Mouse (Mus musculus) CH12.LX (cell line): ENCODE results near the gene Gm20662. TPM values are rescaled to one million over a fixed set of nuclear protein-coding genes. Genes with fewer than 3 reads are reported as not detected.

Experiments used
- DNase-seq: peaks from one replicate; pipeline ENCODE4 v3.0.0-alpha.2; 2013; ENCODE audit errors: extremely low read depth
- H3K27ac ChIP-seq: 2 replicates; pipeline ENCODE4 v1.5.1; 2012; ENCODE audit warnings: low read depth, mild to moderate bottlenecking, control low read depth, moderate library complexity; ENCODE audit not compliant: insufficient read depth
- H3K27me3 ChIP-seq: replicated peaks from 2 replicates; pipeline ENCODE3; 2012; ENCODE audit warnings: inconsistent platforms
- H3K36me3 ChIP-seq, 2 experiments: replicated peaks in 1 of 2; 2 replicates each; pipeline versions ENCODE3 to v1.6.1; 2012; ENCODE audit warnings: inconsistent platforms in 1 of 2, low read length in 1 of 2, mild to moderate bottlenecking in 1 of 2, mixed read lengths in 1 of 2, moderate library complexity in 1 of 2; ENCODE audit not compliant: control insufficient read depth in 1 of 2, insufficient read depth in 1 of 2
- H3K4me1 ChIP-seq, 2 experiments: 2 replicates each; pipeline ENCODE4 v1.6.1; 2012; ENCODE audit warnings: inconsistent platforms in 1 of 2, moderate library complexity in 1 of 2; ENCODE audit not compliant: insufficient read depth in 2 of 2, control insufficient read depth in 1 of 2
- H3K4me2 ChIP-seq: 2 replicates; pipeline ENCODE4 v1.6.1; 2012; ENCODE audit warnings: low read depth, mild to moderate bottlenecking, control low read depth; ENCODE audit not compliant: poor library complexity, insufficient read depth, severe bottlenecking
- H3K4me3 ChIP-seq, 3 experiments: fragments of 150-350 bp in 1 of 3; sonication (generic) in 1 of 3; replicated peaks in 1 of 3; 2 replicates each; pipeline versions ENCODE3 to v1.5.1; 2011 to 2012; ENCODE audit warnings: low read depth in 2 of 3, low read length in 2 of 3, mild to moderate bottlenecking in 2 of 3, moderate library complexity in 2 of 3, control low read depth in 1 of 3, improper control_type of control experiment in 1 of 3, inconsistent platforms in 1 of 3, mixed read lengths in 1 of 3; ENCODE audit not compliant: poor library complexity in 1 of 3
- H3K79me2 ChIP-seq: replicated peaks from 2 replicates; pipeline ENCODE4 v1.6.1; 2012; ENCODE audit warnings: mild to moderate bottlenecking, moderate library complexity; ENCODE audit not compliant: control insufficient read depth, poor library complexity, insufficient read depth, severe bottlenecking; ENCODE audit errors: extremely low read depth
- H3K9ac ChIP-seq: 2 replicates; pipeline ENCODE4 v1.6.1; 2012; ENCODE audit warnings: low read depth, mild to moderate bottlenecking, control low read depth, moderate library complexity; ENCODE audit not compliant: insufficient read depth
- H3K9me3 ChIP-seq: replicated peaks from 2 replicates; pipeline ENCODE3; 2012; ENCODE audit warnings: low read length, inconsistent platforms, mixed read lengths
- BHLHE40 ChIP-seq: IDR thresholded peaks from 2 replicates; pipeline ENCODE4 v1.6.1; 2011; ENCODE audit warnings: mild to moderate bottlenecking, low read depth, low read length, improper control_type of control experiment
- CHD2 ChIP-seq: IDR thresholded peaks from 2 replicates; pipeline ENCODE4 v1.6.1; 2011; ENCODE audit warnings: low read length, improper control_type of control experiment
- CTCF ChIP-seq, 2 experiments: IDR thresholded peaks in 1 of 2; conservative IDR thresholded peaks in 1 of 2; 2 replicates each; pipeline ENCODE4 v1.5.1; 2011 to 2012; ENCODE audit warnings: low read depth in 2 of 2, low read length in 2 of 2, improper control_type of control experiment in 1 of 2, inconsistent platforms in 1 of 2, mild to moderate bottlenecking in 1 of 2, moderate library complexity in 1 of 2
- EP300 ChIP-seq: IDR thresholded peaks from 2 replicates; pipeline ENCODE4 v1.6.1; 2011; ENCODE audit warnings: low read length, improper control_type of control experiment
- ETS1 ChIP-seq: conservative IDR thresholded peaks from 2 replicates; pipeline ENCODE4 v1.6.1; 2012; ENCODE audit warnings: low read depth, mild to moderate bottlenecking, inconsistent platforms, low read length, improper control_type of control experiment, moderate library complexity
- HCFC1 ChIP-seq: IDR thresholded peaks from 2 replicates; pipeline ENCODE4 v1.6.1; 2012; ENCODE audit warnings: low read depth, mild to moderate bottlenecking, inconsistent platforms, low read length, improper control_type of control experiment
- IRF4 ChIP-seq: IDR thresholded peaks from 2 replicates; pipeline ENCODE4 v1.6.1; 2014; ENCODE audit warnings: low read depth, mild to moderate bottlenecking, inconsistent platforms, low read length, improper control_type of control experiment
- JUND ChIP-seq: conservative IDR thresholded peaks from 2 replicates; pipeline ENCODE4 v1.6.1; 2011; ENCODE audit warnings: low read depth, low read length, improper control_type of control experiment
- MAFK ChIP-seq: IDR thresholded peaks from 2 replicates; pipeline ENCODE4 v1.6.1; 2011; ENCODE audit warnings: low read length, improper control_type of control experiment; ENCODE audit not compliant: insufficient replicate concordance
- MAX ChIP-seq: IDR thresholded peaks from 2 replicates; pipeline ENCODE4 v1.6.1; 2011; ENCODE audit warnings: low read length, improper control_type of control experiment
- MAZ ChIP-seq: IDR thresholded peaks from 2 replicates; pipeline ENCODE4 v1.6.1; 2012; ENCODE audit warnings: low read depth, mild to moderate bottlenecking, inconsistent platforms, low read length, improper control_type of control experiment, moderate library complexity
- MXI1 ChIP-seq: IDR thresholded peaks from 2 replicates; pipeline ENCODE4 v1.6.1; 2011; ENCODE audit warnings: mild to moderate bottlenecking, low read depth, low read length, improper control_type of control experiment
- MYC ChIP-seq: IDR thresholded peaks from 2 replicates; pipeline ENCODE4 v1.6.1; 2011; ENCODE audit warnings: low read depth, mild to moderate bottlenecking, improper control_type of control experiment, low read length
- PAX5 ChIP-seq: IDR thresholded peaks from 2 replicates; pipeline ENCODE4 v1.6.1; 2012; ENCODE audit warnings: low read length, inconsistent platforms, mixed read lengths
- POLR2A ChIP-seq: IDR thresholded peaks from 2 replicates; pipeline ENCODE4 v1.6.1; 2011; ENCODE audit warnings: low read depth, mild to moderate bottlenecking, improper control_type of control experiment, low read length
- RCOR1 ChIP-seq: conservative IDR thresholded peaks from 2 replicates; pipeline ENCODE4 v1.6.1; 2012; ENCODE audit warnings: low read depth, mild to moderate bottlenecking, inconsistent platforms, low read length, improper control_type of control experiment
- SIN3A ChIP-seq: IDR thresholded peaks from 2 replicates; pipeline ENCODE4 v1.6.1; 2012; ENCODE audit warnings: low read length, improper control_type of control experiment, inconsistent platforms
- TCF12 ChIP-seq: IDR thresholded peaks from 2 replicates; pipeline ENCODE4 v1.6.1; 2014; ENCODE audit warnings: low read depth, mild to moderate bottlenecking, inconsistent platforms, low read length, improper control_type of control experiment
- UBTF ChIP-seq: IDR thresholded peaks from 2 replicates; pipeline ENCODE4 v1.6.1; 2012; ENCODE audit warnings: low read depth, mild to moderate bottlenecking, inconsistent platforms, low read length, improper control_type of control experiment, moderate library complexity
- USF1 ChIP-seq: IDR thresholded peaks from 2 replicates; pipeline ENCODE4 v1.6.1; 2014; ENCODE audit warnings: low read depth, mild to moderate bottlenecking, inconsistent platforms, low read length, improper control_type of control experiment
- USF2 ChIP-seq: conservative IDR thresholded peaks from 2 replicates; pipeline ENCODE4 v1.6.1; 2011; ENCODE audit warnings: low read depth, low read length, improper control_type of control experiment
- ZKSCAN1 ChIP-seq: IDR thresholded peaks from 2 replicates; pipeline ENCODE4 v1.6.1; 2012; ENCODE audit warnings: low read depth, inconsistent platforms, low read length, improper control_type of control experiment, borderline replicate concordance
- ZMIZ1 ChIP-seq: IDR thresholded peaks from 2 replicates; pipeline ENCODE4 v1.6.1; 2012; ENCODE audit warnings: low read depth, mild to moderate bottlenecking, inconsistent platforms, low read length, improper control_type of control experiment
- ZNF384 ChIP-seq: IDR thresholded peaks from 2 replicates; pipeline ENCODE4 v1.6.1; 2012; ENCODE audit warnings: low read depth, low read length, improper control_type of control experiment, inconsistent platforms
- dilution Hi-C: fragments of 300-500 bp; cut with MboI; formaldehyde crosslinking; loops from 2 replicates; pipeline ENCODE4 v1.14.3; 2020; ENCODE audit warnings: low sequenced_read_pairs; ENCODE audit not compliant: extremely low pct_unique_long_range_greater_than_20kb, extremely low pct_ligation_motif_present
- in situ Hi-C: fragments of 300-500 bp; cut with MboI; formaldehyde crosslinking; loops from 3 replicates; pipeline ENCODE4 v1.14.3; 2019; ENCODE audit warnings: low sequenced_read_pairs, low pct_ligation_motif_present, low pct_unique_long_range_greater_than_20kb, mixed read lengths
- polyA plus RNA-seq: library from polyadenylated mRNA; unstranded; fragments of >175 nt; gene quantifications from 2 replicates; pipeline ENCODE4 v1.2.1, GENCODE M21; 2012; ENCODE audit warnings: low read depth; ENCODE audit not compliant: insufficient read length
- total RNA-seq, 2 experiments: library from RNA; depleted of rRNA; stranded (reverse); fragments of 300-350 nt in 1 of 2; fragments of >200 nt in 1 of 2; gene quantifications; 2 replicates each; pipeline ENCODE4 v1.2.3; 2012 to 2014

Gene Gm20662
- total and polyA plus RNA-seq, 3 experiments = 0.31 to 1.2 TPM; not detected in 1

GRCm38 (mm10) chr9:107961881-107962280 is 34.3 kb upstream of the Gm20662 start (continued):
- no peak for TF ChIP-seq BHLHE40
- no peak for TF ChIP-seq ZKSCAN1
- TF ChIP-seq MAFK = no peak
- TF ChIP-seq UBTF = no peak
- TF ChIP-seq POLR2A = no peak
- TF ChIP-seq HCFC1 = no peak
- no peak for TF ChIP-seq PAX5
- no peak for TF ChIP-seq ZNF384
- TF ChIP-seq ZMIZ1 = no peak
- no peak for TF ChIP-seq ETS1
- TF ChIP-seq IRF4 = no peak
- TF ChIP-seq MXI1 = no peak

DNA sequence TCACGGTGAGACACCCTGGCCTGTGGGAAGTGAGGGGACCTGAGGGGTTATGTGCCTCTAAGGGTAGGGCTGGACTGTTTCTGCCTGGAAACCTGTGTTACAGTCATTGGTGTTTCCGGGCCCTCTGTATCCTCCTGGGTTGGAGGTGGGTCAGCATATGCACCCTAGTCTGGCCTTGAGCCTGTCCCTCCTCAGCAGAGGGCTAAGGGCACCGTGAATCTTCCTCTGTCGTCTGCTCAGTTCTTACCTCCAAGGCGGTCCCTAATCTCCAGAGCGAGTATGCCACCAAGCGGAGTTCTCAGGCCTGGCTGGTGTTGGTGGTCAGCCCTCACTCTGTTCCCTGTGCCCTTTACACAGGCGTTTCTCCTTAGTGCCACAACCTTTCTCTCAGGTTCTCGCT is 33.2 kb upstream of the Gm20662 start:
- Histone ChIP-seq H3K27ac (no peak overlapping the region), H3K27me3 (no peaks in the 10 kb centered on the region), H3K9ac (no peak overlapping the region), H3K4me1 (peaks cover 3 to 25% of the 10 kb centered on the region in 2 experiments), H3K9me3 (no peaks in the 10 kb centered on the region), H3K36me3 (peaks cover 62 to 95% of the 10 kb centered on the region in 2 experiments), H3K4me3 (no peak overlapping the region), H3K79me2 (no peaks in the 10 kb centered on the region), H3K4me2 (no peak overlapping the region)
- no peak for DNase-seq
- dilution Hi-C loops (no loop called here), in situ Hi-C loops (loop anchor here (5.0 kb wide), 1 partner anchor 34 kb away; the partner anchor contains the start of gene Gm20662)
- TF ChIP-seq JUND (no peak), MAX (no peak), MXI1 (no peak), EP300 (no peak), CTCF (conservative IDR thresholded peaks at IDR 0.05 in 1 of 2, IDR thresholded peaks at IDR 0.05 in 1 of 2; ENCODE audit: low read depth in 2 of 2, low read length in 2 of 2) (no peak), MAFK (no peak), USF1 (no peak), RCOR1 (no peak), SIN3A (no peak), ZMIZ1 (no peak), IRF4 (no peak), UBTF (no peak), MAZ (no peak), MYC (no peak), ETS1 (no peak), USF2 (no peak), CHD2 (no peak), TCF12 (no peak)
